Mouse (Mus musculus) embryonic facial prominence, embryonic 10.5 days (tissue): ENCODE data around the gene Arhgef28. TPM values are rescaled to one million over a fixed set of nuclear protein-coding genes. Genes with fewer than 3 reads are reported as not detected.
A peak's percentile ranks its signal among the peaks of the same experiment; 100 is the strongest.

ENCODE experiments used
- DNase-seq: peaks from one replicate; pipeline ENCODE4 v3.0.0-alpha.2; 2017; ENCODE audit warnings: low spot score
- H3K27ac ChIP-seq: fragments of 300-500 bp; sonication (generic); replicated peaks from 2 replicates; pipeline ENCODE4 v1.5.1; 2016; ENCODE audit warnings: mild to moderate bottlenecking
- H3K27me3 ChIP-seq: fragments of 300-500 bp; sonication (generic); replicated peaks from 2 replicates; pipeline ENCODE4 v1.6.1; 2016; ENCODE audit warnings: low read depth, mild to moderate bottlenecking; ENCODE audit not compliant: poor library complexity, severe bottlenecking
- H3K36me3 ChIP-seq: fragments of 300-500 bp; sonication (generic); replicated peaks from 2 replicates; pipeline ENCODE4 v1.6.1; 2016; ENCODE audit warnings: mild to moderate bottlenecking, moderate library complexity
- H3K4me1 ChIP-seq: fragments of 300-500 bp; sonication (generic); 2 replicates; pipeline ENCODE4 v1.6.1; 2016
- H3K4me3 ChIP-seq: fragments of 300-500 bp; sonication (generic); 2 replicates; pipeline ENCODE4 v1.5.1; 2016; ENCODE audit warnings: mild to moderate bottlenecking, moderate library complexity
- H3K9me3 ChIP-seq: fragments of 300-500 bp; sonication (generic); 2 replicates; pipeline ENCODE4 v1.6.1; 2016; ENCODE audit warnings: mild to moderate bottlenecking
- WGBS: fragments of 180-500 bp; shearing (Covaris S2); methylation state at CpG from one replicate; pipeline ENCODE4 v1.1.7; 2016; 5-methylcytosine and 5-hydroxymethylcytosine counted together
- polyA plus RNA-seq: library from polyadenylated mRNA; unstranded; fragments of >200 nt; fragmentation: Nextera tagmentation; extraction: Ambion mirVana; gene quantifications from 2 replicates; pipeline ENCODE4 v1.2.1, GENCODE M21; 2016

Gene Arhgef28
- polyA plus RNA-seq, 1 experiment from 2014 or later: 9.6 TPM

GRCm38 (mm10) chr13:97959394-97959888, 246.8 kb downstream of the Arhgef28 start:
- Histone ChIP-seq H3K4me3 (no peak overlapping the region), H3K9me3 (no peaks in the 10 kb centered on the region), H3K4me1 (peaks cover 15% of the 10 kb centered on the region), H3K27me3 (peaks cover 4% of the 10 kb centered on the region; the same call in 1 of the 2 replicates), H3K36me3 (no peaks in the 10 kb centered on the region), H3K27ac (no peak overlapping the region)
- no peak for DNase-seq
- WGBS: 45% methylated on average over 7 of the region's 7 CpGs

GRCm38 (mm10) chr13:97955759-97956158, 250.5 kb downstream of the Arhgef28 start:
- H3K4me3 ChIP-seq: no peak overlapping the region
- WGBS: 63% methylated on average over 9 of the region's 9 CpGs

GRCm38 (mm10) chr13:97954956-97955496, 251.2 kb downstream of the Arhgef28 start:
- H3K9me3 ChIP-seq: no peaks in the 10 kb centered on the region
- H3K27ac ChIP-seq: no peak overlapping the region
- no peak overlapping the region for H3K4me3 ChIP-seq
- DNase-seq: no peak
- peaks cover 8% of the 10 kb centered on the region for H3K36me3 ChIP-seq
- 50% methylated on average over 7 of the region's 7 CpGs for WGBS
- peaks cover 9% of the 10 kb centered on the region for H3K4me1 ChIP-seq
- peaks cover 4% of the 10 kb centered on the region; the same call in 1 of the 2 replicates for H3K27me3 ChIP-seq

More at GRCm38 (mm10) chr13:97955759-97956158, 250.5 kb downstream of the Arhgef28 start:
- Histone ChIP-seq H3K27me3 (peaks cover 4% of the 10 kb centered on the region; the same call in 1 of the 2 replicates), H3K9me3 (no peaks in the 10 kb centered on the region), H3K27ac (no peak overlapping the region), H3K36me3 (peaks cover 8% of the 10 kb centered on the region), H3K4me1 (peaks cover 9% of the 10 kb centered on the region)
- no peak for DNase-seq

- no peaks in the 10 kb centered on the region for H3K9me3 ChIP-seq
- H3K27ac ChIP-seq: no peak overlapping the region
- DNase-seq: no peak
- H3K4me1 ChIP-seq: 0 out of 2 replicates have a peak, but pooled peaks cover 3% of the 10 kb centered on the region
- WGBS: 54% methylated on average over 6 of the region's 6 CpGs
- no peak overlapping the region for H3K4me3 ChIP-seq
- H3K36me3 ChIP-seq: peaks cover 8% of the 10 kb centered on the region
- H3K27me3 ChIP-seq: peaks cover 4% of the 10 kb centered on the region; the same call in 1 of the 2 replicates
Observed at GRCm38 (mm10) chr13:97954051-97954450, 252.2 kb downstream of the Arhgef28 start.

- Histone ChIP-seq H3K27me3 (peaks cover 4% of the 10 kb centered on the region; the same call in 1 of the 2 replicates), H3K4me1 (0 out of 2 replicates have a peak, but pooled peaks cover 3% of the 10 kb centered on the region), H3K27ac (no peak overlapping the region), H3K36me3 (peaks cover 8% of the 10 kb centered on the region), H3K4me3 (no peak overlapping the region), H3K9me3 (no peaks in the 10 kb centered on the region)
- no peak for DNase-seq
- WGBS: 92% methylated on average over 19 of the region's 19 CpGs
Observed at GRCm38 (mm10) chr13:97953526-97953925, 252.7 kb downstream of the Arhgef28 start.

GRCm38 (mm10) chr13:97948856-97949255, 257.4 kb downstream of the Arhgef28 start:
- Histone ChIP-seq H3K27me3 (no peaks in the 10 kb centered on the region), H3K4me1 (peaks cover 5% of the 10 kb centered on the region; the same call in 1 of the 2 replicates), H3K9me3 (no peaks in the 10 kb centered on the region), H3K4me3 (no peak overlapping the region), H3K36me3 (peaks cover 12% of the 10 kb centered on the region), H3K27ac (no peak overlapping the region)
- no peak for DNase-seq
- 88% methylated on average over 6 of the region's 6 CpGs for WGBS

- Histone ChIP-seq H3K4me3 (no peak overlapping the region), H3K27me3 (no peaks in the 10 kb centered on the region), H3K27ac (no peak overlapping the region), H3K4me1 (peaks cover 5% of the 10 kb centered on the region; the same call in 1 of the 2 replicates), H3K36me3 (0 out of 2 replicates have a peak, but pooled peaks cover 7% of the 10 kb centered on the region), H3K9me3 (no peaks in the 10 kb centered on the region)
- no peak for DNase-seq
- WGBS: 77% methylated on average over 3 of the region's 3 CpGs
Observed at GRCm38 (mm10) chr13:97947598-97947997, 258.6 kb downstream of the Arhgef28 start.

GRCm38 (mm10) chr13:97946422-97946821, 259.8 kb downstream of the Arhgef28 start:
- H3K9me3 ChIP-seq: no peaks in the 10 kb centered on the region
- 75% methylated on average over 7 of the region's 7 CpGs for WGBS
- H3K4me3 ChIP-seq: no peak overlapping the region
- no peak overlapping the region for H3K27ac ChIP-seq
- DNase-seq: no peak
- H3K4me1 ChIP-seq: peaks cover 5% of the 10 kb centered on the region; the same call in 1 of the 2 replicates
- H3K36me3 ChIP-seq: 0 out of 2 replicates have a peak, but pooled peaks cover 5% of the 10 kb centered on the region
- H3K27me3 ChIP-seq: no peaks in the 10 kb centered on the region

- 85% methylated on average over 13 of the region's 13 CpGs for WGBS
- DNase-seq: no peak
- Histone ChIP-seq H3K9me3 (no peaks in the 10 kb centered on the region), H3K27me3 (peaks cover 1% of the 10 kb centered on the region; the same call in 1 of the 2 replicates), H3K36me3 (no peaks in the 10 kb centered on the region), H3K27ac (no peak overlapping the region), H3K4me1 (peaks cover 23% of the 10 kb centered on the region), H3K4me3 (no peak overlapping the region)
Observed at GRCm38 (mm10) chr13:97941909-97942680, 264.1 kb downstream of the Arhgef28 start.

- peak overlapping the region; percentile 57; the same call in 1 of the 2 replicates for H3K27ac ChIP-seq
- H3K36me3 ChIP-seq: no peaks in the 10 kb centered on the region
- H3K27me3 ChIP-seq: peaks cover 4% of the 10 kb centered on the region; the same call in 1 of the 2 replicates
- no peaks in the 10 kb centered on the region for H3K9me3 ChIP-seq
- DNase-seq: peak; percentile 46
- WGBS: 42% methylated on average over 6 of the region's 6 CpGs
- peaks cover 18% of the 10 kb centered on the region for H3K4me1 ChIP-seq
- no peak overlapping the region for H3K4me3 ChIP-seq
Observed at GRCm38 (mm10) chr13:97941099-97941498, 265.1 kb downstream of the Arhgef28 start.

GRCm38 (mm10) chr13:97939433-97940160, 266.6 kb downstream of the Arhgef28 start:
- Histone ChIP-seq H3K9me3 (no peaks in the 10 kb centered on the region), H3K27ac (no peak overlapping the region), H3K4me3 (no peak overlapping the region), H3K4me1 (peaks cover 18% of the 10 kb centered on the region), H3K36me3 (no peaks in the 10 kb centered on the region), H3K27me3 (peaks cover 4% of the 10 kb centered on the region; the same call in 1 of the 2 replicates)
- WGBS: 62% methylated on average over 15 of the region's 15 CpGs
- DNase-seq: peak; percentile 54
